Mouse (Mus musculus): ENCODE results near the gene Gm49486. TPM values are rescaled to one million over a fixed set of nuclear protein-coding genes. Genes with fewer than 3 reads are reported as not detected.
A peak's percentile ranks its signal among the peaks of the same experiment; 100 is the strongest.

Gene Gm49486
- total RNA-seq (2021), result under 1 TPM; 0.55 to 0.73 TPM

DNA sequence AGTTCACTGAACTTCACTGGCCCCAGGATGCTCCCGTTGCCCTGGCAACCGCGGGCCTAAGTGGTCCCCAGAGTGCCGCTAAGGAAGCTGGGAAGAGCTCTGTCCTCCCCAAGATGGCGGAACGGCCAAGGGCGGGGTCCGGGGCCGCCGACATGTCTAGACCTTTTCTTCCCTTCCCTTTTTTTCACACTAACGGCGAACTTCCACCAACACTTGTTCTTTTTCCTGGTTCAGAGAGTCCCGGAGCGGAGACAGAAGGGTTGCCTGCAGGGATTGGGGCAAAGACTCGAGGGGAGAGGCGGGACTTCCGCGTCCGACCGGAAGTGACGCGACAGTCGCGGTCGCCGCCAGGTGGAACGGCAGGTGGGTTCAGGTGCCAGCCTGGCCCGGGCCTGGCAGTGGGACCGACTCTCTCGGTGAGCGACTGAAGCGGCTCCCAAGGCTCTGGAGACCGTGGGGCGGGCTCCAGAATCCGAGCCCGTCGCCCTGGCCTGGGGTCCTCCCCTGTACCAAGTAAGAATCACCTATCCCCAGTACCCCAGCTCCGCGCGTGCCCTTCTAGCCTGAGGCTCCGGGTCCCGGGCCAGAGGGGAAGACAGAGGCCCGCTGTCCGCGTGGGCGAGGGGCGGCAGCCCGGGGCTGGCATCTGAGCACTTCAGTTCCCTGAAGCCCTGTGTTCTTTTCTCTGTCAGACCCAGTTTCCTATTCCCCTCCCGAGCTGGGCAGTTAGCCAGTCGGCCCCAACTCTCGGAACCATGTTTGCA lies at the start of gene Gm49486, which contains the start of gene Pick1:
Gene Gm49486 (plus strand): TSS at position 334 of the 764 bp plus-strand sequence.
Gene Pick1 (plus strand): TSS at position 116 of the 764 bp plus-strand sequence.
- peak; percentile 83 for DNase-seq (ENCODE audit: low spot score)

DNA sequence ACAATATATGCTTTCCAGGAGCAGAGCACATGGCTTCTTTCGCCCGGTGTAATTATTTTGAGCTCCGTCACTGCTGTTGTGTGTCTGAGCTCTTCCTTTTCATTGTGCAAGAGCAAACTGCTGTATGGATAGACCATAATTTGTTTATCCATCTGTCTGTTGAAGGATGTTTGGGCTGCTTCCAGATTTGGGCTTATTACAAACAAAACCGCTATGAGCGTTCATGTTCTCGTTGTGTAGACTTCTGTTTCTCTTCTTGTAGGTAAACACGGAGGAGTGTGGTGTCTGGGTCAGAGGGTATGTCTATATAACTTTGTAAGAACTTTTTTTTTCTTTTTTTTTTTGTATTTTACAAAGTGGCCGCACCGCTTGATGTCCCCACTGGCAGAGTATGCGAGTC lies 44.0 kb upstream of the Gm49486 start:
- intact Hi-C loops (cut with DNase I), result no loop called here
- no peak for DNase-seq (ENCODE audit: low spot score)

More for the DNA sequence above, at the start of gene Gm49486, which contains the start of gene Pick1:
- intact Hi-C loops (cut with DNase I), result loop anchor here (10.0 kb wide), 1 partner anchor 376 kb away; the partner anchor contains the start of gene Dmc1

DNA sequence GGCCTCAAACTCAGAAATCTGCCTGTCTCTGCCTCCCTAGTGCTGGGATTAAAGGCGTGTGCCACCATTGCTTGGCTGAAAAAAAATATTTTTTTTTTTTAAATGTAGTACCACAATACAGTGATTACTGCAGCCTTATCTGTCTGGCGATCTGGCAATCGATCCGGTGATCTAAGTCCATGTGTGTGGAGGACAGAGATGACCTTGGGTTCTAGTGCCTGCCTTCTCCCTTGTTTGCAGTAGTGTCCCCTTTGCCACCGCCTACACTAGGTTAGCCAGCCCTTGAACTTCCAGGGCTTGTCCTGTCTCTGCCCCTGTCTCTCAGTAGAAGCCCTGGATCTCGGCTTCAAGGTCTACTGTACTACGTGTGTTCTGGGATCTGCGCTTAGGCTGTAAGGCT lies 41.4 kb upstream of the Gm49486 start:
- intact Hi-C loops (cut with DNase I), result no loop called here
- no peak for DNase-seq (ENCODE audit: low spot score)

DNA sequence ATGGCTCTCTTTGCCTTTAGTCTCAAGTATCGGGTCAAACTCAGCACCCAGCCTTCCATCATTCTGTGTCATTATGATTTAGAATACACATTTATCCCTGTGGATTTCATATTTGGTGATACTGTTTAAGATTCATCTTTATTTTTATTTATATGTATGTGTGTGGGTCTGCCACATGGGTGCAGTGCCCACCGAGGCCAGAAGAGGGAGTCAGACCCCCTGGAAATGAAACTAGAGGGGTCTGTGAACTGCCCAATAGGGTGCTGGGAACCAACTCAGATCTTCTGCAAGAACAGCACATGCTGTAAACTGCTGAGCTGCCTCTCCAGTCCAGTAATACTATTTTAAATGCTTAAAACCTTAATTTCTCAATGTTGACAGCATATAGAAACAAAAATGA lies 37.8 kb upstream of the Gm49486 start:
- DNase-seq (ENCODE audit: low spot score), result no peak
- intact Hi-C loops (cut with DNase I), result no loop called here

DNA sequence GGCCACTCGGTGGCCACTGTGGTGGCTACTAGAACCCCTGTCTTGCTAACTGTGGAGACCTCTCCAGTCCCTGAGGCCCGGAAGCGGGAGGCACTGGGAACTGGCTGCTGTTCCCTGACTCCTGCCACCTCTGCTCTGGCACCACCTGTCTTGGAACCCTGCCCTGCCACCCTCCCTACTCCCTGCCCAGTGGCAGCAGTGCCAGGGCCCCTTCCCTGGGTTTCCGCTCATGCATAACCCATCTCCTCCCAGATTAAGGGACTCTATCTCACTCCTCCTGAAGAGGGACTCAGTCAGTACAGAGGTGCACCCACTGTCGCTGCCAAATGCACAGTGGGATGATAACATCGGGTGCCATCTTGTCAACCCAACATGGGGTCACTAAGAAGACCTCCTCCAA lies 36.7 kb upstream of the Gm49486 start:
- DNase-seq (ENCODE audit: low spot score), result no peak
- intact Hi-C loops (cut with DNase I), result no loop called here

DNA sequence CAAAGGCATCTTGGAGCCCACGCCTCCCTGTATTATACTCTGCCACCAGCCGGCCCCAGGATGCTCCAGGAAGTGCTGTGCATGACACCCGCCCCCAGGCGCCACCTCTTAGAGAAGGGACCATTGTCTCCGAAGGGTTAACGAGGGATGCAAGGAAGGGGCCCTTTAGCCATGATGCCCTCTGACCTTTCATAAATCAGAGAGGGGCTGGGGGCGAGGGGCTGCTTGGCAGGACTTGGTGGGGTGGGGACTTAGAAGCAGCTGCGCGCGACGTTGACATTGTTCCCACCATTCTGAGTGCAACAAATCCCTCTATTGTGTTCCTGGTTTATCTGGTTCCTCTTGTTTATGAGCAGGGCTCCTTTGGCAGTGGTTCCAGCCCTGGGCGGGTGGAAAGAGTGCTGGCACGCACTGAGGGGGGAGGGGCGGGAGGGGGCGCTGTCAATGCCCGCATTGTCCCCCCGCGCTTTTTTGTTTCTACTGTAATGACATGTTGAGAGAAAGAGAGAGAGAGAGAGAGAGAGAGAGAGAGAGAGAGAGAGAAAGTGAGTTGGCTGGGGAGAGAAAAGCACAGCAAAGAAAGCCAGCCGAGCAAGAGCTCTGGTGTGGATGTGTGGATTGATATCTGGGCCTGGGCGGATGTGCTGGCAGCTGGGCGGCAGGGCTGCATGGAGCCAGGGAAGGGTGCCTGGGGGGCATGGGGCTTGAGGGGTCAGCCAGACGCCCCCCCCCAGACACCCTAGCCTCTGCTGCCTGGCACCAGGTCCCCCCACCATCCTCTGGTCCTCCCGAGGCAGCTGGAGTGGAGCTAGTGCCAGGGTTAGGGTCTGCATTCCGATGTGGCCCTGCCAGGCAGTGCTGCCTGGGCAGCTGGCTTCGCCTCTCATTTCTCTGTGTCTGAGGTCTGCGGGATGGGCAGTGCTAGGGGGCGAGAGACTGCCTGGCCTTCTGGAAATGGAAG lies 36.0 kb upstream of the Gm49486 start:
- DNase-seq (ENCODE audit: low spot score), result no peak
- intact Hi-C loops (cut with DNase I), result no loop called here

DNA sequence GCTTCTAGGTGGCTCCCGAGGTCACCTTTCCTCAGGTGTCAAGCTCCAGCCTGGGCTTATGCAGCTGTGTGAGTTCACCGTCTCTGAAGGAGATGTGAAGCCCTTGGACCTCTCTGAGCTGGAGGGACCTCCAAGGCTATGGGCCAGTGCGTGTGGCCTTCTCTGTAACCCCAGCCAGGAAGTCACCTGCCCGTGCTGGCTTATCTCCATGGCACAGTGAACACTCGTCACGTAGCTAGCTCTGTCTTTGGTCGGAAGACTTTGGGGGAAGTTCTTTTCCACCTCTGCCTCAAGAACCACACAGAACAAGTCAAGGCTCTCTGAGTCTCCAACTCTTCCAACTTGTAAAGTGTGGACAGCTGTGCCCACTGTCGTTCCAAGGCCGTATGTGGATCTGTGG lies 35.1 kb upstream of the Gm49486 start:
- DNase-seq (ENCODE audit: low spot score), result no peak
- intact Hi-C loops (cut with DNase I), result no loop called here

DNA sequence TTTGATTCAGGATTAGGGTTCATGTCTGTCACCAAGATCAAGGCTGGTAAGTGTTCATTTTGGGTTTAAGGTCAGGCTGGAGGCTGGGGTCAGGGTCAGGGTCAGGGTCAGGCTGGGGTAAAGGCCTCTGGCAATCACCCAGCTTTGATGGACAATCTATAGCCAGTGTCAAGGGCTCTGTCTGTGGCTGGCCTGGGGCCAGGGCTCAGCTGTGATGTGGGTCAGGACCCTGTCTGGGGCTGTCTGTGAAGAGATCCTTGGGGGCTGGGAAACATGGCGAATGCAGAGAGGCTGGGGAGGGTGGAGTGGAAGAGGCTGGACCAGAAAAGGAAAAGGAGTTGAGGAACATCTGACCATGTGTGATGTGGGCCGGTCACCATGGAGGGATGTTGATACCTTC lies 34.2 kb upstream of the Gm49486 start:
- intact Hi-C loops (cut with DNase I), result no loop called here
- no peak for DNase-seq (ENCODE audit: low spot score)

DNA sequence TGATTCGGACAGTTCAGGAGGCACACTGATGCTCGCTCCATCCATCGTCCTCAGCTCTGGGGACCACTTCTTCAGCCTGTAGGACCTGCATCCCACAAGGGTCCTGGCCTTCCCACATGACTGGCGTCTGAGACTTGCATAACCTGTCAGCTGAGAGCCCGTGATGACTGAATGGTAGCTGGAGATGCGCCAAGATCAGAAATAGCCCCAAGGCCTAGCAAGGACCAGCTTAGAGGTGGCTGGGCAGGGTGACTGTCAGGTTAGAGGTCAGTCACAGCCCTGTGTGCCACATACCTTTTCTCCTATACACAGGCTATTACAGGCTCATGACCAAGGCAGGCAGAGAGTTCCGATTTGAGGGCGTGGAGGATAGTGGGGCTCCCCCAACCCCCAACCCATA lies 33.7 kb upstream of the Gm49486 start:
- intact Hi-C loops (cut with DNase I), result no loop called here
- DNase-seq (ENCODE audit: low spot score), result no peak

DNA sequence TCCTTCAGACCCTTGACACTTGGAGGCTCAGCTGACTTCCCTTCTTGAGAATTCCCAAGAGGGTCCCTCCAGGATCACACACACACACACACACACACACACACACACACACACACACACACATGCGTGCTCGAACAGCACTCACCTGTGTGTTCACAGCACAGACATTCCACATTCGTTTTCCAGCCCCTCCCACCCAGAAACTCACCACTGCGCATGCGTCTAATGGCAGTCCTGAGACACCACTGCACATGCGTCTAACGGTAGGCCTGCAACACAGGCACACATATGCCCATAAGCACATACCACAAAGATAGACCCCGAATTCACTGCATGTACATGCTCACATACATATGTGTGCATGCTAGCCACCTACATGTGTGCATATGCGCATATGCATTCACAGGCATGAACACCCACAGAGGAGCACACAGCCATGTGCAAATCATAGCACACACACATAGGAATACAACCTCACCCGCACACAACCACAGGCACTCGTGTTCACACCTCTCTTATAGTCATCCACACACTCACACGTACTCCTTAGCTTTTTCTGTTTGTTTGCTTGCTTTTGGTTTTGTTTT lies 29.7 kb upstream of the Gm49486 start:
- DNase-seq (ENCODE audit: low spot score), result no peak
- intact Hi-C loops (cut with DNase I), result no loop called here

DNA sequence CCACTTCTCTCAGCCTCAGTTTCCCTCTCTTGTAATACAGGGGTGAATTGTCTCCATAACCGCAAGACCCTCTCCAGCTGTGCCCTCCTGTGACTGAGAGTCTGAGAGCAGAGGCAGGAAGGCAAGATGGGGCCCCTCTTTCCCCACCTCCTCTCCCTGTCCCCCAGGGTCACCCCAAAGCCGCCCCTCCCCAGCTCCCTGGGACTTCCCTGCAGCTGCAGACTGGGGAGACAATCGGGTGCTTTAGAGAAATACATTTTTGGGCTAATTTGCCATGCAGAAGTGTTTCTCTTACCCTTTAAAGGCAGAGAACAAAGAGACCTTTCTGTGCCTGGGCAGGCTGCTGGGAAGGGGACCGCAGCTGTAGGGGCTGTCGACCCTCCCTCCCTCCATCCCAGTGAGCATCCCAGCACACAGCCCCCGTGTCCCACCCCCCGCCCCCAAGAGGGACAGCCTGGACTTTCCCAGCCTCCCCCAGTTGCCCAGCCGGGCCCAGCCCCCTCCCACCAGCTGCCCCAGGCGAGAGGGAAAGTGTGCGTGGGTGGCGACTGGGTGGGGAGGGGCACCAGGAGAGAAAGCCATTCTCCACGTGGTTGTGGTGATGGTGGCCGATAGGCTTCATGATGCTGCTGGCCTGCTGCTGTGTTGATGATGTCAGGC lies 27.6 kb upstream of the Gm49486 start:
- intact Hi-C loops (cut with DNase I), result no loop called here
- DNase-seq (ENCODE audit: low spot score), result no peak

DNA sequence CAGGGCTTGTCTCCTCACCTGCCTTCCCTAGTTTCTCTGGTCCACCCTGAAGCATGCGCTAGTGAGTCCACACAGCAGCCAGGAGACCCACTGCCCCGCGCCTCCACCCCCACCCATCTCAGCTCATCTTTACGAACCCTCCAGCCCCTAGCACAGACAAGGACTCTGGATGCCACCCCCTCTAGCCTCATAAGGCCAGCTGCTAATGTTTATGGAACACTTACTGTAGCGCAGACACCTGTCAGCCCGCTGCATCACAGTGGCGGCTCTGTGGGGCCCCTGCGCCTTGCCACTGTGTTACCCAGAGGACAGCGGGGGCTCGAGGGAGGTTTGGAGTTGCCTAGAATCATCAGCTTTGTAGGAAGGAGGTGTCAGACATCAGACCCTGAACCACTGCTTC lies 26.6 kb upstream of the Gm49486 start:
- DNase-seq (ENCODE audit: low spot score), result no peak
- intact Hi-C loops (cut with DNase I), result no loop called here

DNA sequence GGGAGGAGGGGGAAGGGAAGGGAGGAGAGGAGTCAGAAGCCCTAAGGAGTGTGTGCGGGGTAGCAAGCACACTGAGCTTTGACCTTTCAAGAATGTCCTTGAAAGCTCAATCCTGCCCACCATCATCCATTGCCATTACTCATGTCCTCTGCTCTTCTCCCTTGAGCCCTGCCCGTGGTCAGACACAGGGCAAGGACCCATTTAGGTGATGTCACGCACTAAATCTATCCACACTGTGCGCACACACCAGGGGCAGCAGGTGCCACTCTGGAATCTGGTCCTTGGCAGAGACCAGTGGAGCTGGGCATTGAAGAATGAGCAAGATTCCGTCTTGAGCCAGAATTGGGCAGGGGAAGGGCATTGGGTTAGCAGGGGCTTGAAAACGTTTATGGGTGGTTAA lies 21.0 kb upstream of the Gm49486 start:
- DNase-seq (ENCODE audit: low spot score), result no peak
- intact Hi-C loops (cut with DNase I), result no loop called here

DNA sequence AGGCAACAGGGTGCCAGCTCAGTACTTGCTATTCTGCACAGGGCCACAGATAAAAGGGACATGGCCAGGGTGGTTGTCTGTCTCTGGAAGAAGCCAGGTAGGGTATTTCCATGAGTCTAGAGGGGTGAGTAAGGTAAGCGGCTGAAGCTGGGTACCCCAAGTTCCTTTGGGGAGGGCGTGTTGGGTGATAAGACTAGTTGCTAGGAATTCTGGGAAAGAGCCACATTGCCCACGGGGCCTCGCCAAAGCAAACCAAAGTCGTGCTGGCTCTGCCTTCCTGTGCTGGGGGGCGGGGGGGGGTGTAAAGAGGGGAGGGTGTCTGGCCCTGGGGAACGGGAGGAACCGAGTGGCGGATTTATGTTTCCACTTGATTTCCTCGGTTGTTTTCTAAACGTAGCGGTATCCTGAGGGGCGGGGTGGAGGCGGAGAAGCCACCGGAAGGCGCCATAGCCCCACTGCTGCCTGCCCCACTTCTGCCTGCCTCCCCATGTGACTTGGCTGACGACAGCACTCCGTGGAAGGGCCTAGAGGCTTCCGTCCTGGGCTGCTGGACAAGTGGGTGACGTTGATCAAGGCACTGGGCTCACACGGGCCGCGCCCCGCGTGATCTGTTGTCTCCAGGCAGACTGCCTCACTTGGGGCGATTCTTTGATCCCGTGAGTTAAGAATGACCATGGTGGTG lies 20.3 kb upstream of the Gm49486 start:
- DNase-seq (ENCODE audit: low spot score), result peak; percentile 52
- intact Hi-C loops (cut with DNase I), result no loop called here

DNA sequence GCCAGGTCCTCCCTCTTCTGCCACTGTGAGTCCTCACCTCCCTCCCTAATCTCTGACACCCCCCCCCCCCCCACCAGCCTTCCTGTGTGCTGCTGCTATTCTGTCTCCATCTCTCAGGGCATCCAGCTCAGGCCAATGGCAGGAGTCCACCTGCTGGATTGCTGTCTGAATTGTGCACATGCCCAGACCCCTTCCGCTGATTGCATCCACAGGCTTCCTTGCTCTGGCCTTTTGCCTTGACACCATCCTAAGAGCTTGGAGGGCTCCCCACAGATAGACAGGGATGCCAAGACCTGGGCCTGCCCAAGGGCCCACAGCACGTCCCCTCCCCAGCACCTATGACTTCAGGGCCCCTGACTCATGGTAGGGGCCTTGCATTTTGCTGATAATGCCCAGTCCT lies 18.8 kb upstream of the Gm49486 start:
- no peak for DNase-seq (ENCODE audit: low spot score)
- intact Hi-C loops (cut with DNase I), result no loop called here

DNA sequence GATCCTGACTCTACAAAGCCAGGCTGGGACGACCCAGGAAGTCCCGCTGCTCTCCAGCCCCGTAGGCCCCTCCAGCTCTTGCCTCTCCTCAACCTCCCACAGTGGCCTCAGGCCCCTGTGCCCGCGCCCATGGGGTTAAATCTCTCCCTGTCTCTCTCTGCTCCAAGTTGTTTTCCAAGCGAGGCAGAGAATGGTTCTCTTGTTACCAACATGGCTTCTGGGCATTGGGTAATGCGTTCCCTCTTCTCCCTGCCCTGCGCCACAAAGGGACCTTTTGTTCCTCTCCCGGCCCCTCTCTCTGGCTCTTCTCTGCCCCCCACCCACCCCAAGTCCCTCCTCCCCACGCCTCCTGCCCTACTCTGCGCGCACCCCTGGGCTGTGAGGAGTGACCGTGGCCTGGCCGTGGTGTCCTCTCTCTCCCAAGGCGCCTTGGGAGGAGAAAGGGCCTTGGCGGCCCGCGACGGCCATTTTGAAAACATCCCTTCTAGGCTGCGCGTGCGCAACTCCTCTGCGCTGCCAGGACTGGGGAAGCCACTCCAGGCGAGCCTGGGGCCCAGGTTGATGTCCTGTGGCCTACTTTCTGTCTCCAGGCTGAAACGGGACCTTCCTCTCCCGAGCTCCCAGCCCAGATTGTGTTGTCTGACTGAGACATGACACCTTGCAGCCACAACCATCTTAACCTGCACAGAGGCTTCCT lies 16.3 kb upstream of the Gm49486 start:
- DNase-seq (ENCODE audit: low spot score), result no peak
- intact Hi-C loops (cut with DNase I), result no loop called here

DNA sequence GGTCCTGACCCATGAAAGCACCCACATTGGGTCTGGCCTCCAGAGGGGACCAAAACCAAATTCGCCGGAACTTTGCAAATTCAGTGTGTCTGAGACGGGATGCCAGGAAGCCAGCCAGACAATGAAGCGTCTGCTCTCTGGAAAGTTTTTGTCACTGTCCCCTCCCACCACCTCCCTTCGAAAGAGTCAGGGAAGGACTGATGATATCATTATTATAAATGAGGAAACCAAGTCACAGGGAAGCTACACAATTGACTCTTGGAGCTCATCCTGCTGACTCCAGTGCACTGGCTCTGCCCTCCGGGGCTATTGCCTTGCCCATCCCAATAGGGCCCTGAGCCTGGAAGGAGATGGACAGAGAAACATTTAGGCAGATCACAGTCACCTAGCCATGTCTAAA lies 15.6 kb upstream of the Gm49486 start:
- intact Hi-C loops (cut with DNase I), result no loop called here
- DNase-seq (ENCODE audit: low spot score), result no peak

DNA sequence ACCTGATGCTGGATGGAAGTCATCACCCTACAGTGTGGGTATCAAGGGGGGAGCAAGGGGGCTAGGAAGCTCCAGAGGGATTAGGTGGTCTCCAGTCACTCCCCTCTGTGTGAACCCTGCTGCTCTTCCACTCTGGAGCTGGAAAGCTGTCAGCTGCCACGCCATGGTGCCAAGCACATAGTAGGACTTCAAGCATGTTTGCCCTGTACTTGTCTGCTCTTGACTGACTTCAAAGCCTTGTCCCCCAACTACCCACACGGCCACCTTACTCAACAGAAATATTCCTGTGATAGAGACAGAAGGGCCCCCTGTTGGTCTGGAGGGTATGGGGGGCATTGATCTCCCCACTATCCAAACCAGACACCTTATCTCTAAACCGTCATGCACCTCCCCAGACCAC lies 13.0 kb upstream of the Gm49486 start:
- no peak for DNase-seq (ENCODE audit: low spot score)
- intact Hi-C loops (cut with DNase I), result no loop called here

DNA sequence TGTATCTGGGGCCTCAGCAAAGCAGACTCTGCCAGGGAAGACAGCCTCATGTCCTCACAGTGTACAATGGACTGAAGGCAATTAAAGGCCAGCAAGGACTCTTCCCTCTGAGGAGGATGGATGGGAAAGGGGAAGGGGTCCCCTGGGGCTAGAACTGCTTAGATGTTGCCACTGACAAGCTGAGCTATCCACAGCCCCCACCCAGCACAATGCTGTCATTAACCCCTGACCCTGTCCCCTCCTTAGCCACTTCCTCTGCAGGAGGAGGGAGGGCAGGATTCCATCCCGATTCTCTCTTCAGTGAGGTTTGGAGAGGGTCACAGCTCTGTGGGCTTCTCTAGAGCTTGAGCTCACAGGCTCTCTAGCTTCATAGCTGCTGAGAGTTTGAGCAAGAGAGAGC lies 9.6 kb upstream of the Gm49486 start:
- DNase-seq (ENCODE audit: low spot score), result no peak
- intact Hi-C loops (cut with DNase I), result no loop called here
